8 mouse cellular contexts compared by ENCODE assay signal in the genomic region with DNA sequence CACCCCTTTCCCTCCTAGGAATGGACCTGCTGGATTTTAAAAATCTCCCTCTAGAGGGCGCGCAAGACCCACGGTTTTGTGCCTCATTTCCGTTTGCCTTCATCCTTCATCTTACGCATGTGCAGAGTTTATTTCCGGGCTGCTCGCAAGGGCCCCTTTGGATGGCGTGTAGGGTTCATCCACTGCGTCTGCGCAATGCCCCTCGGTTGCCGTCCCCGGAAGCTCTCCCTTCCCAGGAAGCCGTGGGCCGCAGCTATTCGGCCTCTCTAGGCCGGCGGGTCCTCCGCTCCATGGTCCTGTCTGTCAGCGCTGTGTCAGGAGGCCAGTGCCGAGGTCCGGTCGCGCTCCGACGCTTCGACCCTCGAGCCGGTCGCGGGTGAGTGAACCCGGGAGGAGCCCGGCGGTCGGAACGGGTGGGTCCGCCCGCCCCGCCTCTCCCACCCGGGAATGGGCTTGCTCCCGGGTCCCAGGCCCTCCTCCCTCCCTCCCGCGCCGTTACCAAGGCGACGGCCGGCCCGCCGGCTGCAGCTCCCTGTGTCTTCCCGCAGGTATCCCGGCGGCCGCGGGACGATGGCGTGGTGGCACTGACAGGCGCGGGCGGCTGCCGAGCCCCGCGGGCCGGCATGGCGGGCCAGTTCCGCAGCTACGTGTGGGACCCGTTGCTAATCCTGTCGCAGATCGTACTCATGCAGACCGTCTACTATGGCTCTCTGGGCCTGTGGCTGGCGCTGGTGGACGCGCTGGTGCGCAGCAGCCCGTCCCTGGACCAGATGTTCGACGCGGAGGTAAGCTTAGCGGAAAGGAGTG. TPM values are rescaled to one million over a fixed set of nuclear protein-coding genes. Genes with fewer than 3 reads are reported as not detected.
DNase-seq lines count a peak whose midpoint lies in the region; ATAC-seq and TF ChIP-seq lines count a peak whose summit lies in the region.

A gene (plus strand): TSS at position 223 of the 807 bp plus-strand sequence.

- in situ Hi-C loops in Patski (cut with MboI; ENCODE audit: low pct_unique_long_range_greater_than_20kb): loop anchor here (5.0 kb wide), 1 partner anchor 56 kb away; no protein-coding TSS in a partner anchor

- peak; percentile 87 for TF ChIP-seq CTCF in Patski (IDR thresholded peaks at IDR 0.05)

- peak within 1 kb of the TSS; percentile 89 for H3K9ac ChIP-seq in hindbrain, embryonic 13.5 days

- H3K27ac ChIP-seq in hindbrain, embryonic 13.5 days: peak within 1 kb of the TSS; percentile 94

- DNase-seq in Patski (ENCODE audit: low read depth, low spot score): peak; percentile 91
- DNase-seq in cerebellum, postnatal 14 days: peak; percentile 97
- DNase-seq in frontal cortex, postnatal 14 days (ENCODE audit: low spot score in 2 of 2): peak; percentile 96
- DNase-seq in layer of hippocampus, postnatal 25 days (ENCODE audit: extremely low spot score in 1 of 2, low spot score in 1 of 2): peak; percentile 87 to 93
- peak; percentile 99 for DNase-seq in lung, postnatal 25 days (ENCODE audit: low spot score)
- peak; percentile 98 for DNase-seq in retina, embryonic 14.5 days (ENCODE audit: low spot score)
- peak; percentile 92 for DNase-seq in thymus, postnatal 4 days

- no peaks in the 10 kb centered on the region for H3K27me3 ChIP-seq in Patski
- H3K27me3 ChIP-seq in hindbrain, embryonic 13.5 days: no peaks in the 10 kb centered on the region

- H3K4me3 ChIP-seq in hindbrain, embryonic 13.5 days: peak within 1 kb of the TSS; percentile 93

- ATAC-seq in Patski: peak; percentile 81
- peak; percentile 98 for ATAC-seq in hindbrain, embryonic 13.5 days (ENCODE audit: low FRiP score)

- no peaks in the 10 kb centered on the region for H3K9me3 ChIP-seq in hindbrain, embryonic 13.5 days

- H3K4me2 ChIP-seq in hindbrain, embryonic 13.5 days: peak within 1 kb of the TSS; percentile 82

- peaks cover 28% of the 10 kb centered on the region for H3K4me1 ChIP-seq in hindbrain, embryonic 13.5 days (replicated peaks)

- peaks cover 32% of the 10 kb centered on the region for H3K36me3 ChIP-seq in hindbrain, embryonic 13.5 days

- POLR2A ChIA-PET in Patski (lab: Charles Lee): interaction anchor here (0.6 to 1.9 kb wide), 11 partner anchors 14 to 1054 kb away, joined by 3 to 4 read pairs (median 3); no protein-coding TSS in a partner anchor

- under 1% methylated on average over 76 of the region's 79 CpGs for WGBS in hindbrain, embryonic 13.5 days

- CTCF ChIA-PET in Patski (lab: Charles Lee): interaction anchor here (0.6 to 2.2 kb wide), 20 partner anchors 9 to 102 kb away, joined by 3 to 18 read pairs (median 4); a partner anchor contains a TSS

RNA-seq across cellular contexts. Expression of the gene that starts here (rescaled TPM):
- 18.5 TPM for polyA plus RNA-seq in Patski (2021)
- 5.0 and 5.9 TPM in 2 replicates for polyA plus RNA-seq in hindbrain, embryonic 13.5 days (2015; fragmentation: Nextera tagmentation; extraction: Ambion mirVana)
- 10 to 100 TPM in 1 of 2 experiments, 1 to 10 TPM in 1; 3.9 to 11.3 TPM for total RNA-seq in layer of hippocampus, postnatal 25 days (2021)

Comparison
In these comparisons a context has a peak if more than half of its experiments do, and no peak if none do; other contexts are left out.
1. Peak in every context shown above with its lines: DNase-seq, ATAC-seq, H3K4me3 ChIP-seq and H3K27ac ChIP-seq.